Mouse (Mus musculus): ENCODE data around the gene Ahnak.

GRCm38 (mm10) chr19:8950190-8950589 lies 38.9 kb upstream of the Ahnak start:
- TF ChIP-seq POLR2A (IDR thresholded peaks at IDR 0.05; ENCODE audit: insufficient read depth, low read depth, low read length) (no peak), CTCF (IDR thresholded peaks at IDR 0.05) (no peak)

All from heart, adult 2 months (tissue).